Mouse (Mus musculus): ENCODE data around the gene Sugp2. TPM values are rescaled to one million over a fixed set of nuclear protein-coding genes. Genes with fewer than 3 reads are reported as not detected.
A peak's percentile ranks its signal among the peaks of the same experiment; 100 is the strongest.
"Not testable (repeated sequence)": the region's sequence is repeated elsewhere in the genome, so short reads cannot be mapped to it uniquely, and the experiment has no call there.

The Sugp2 gene
- polyA plus RNA-seq (2012; rRNA removed) = 45.4 and 56.1 TPM in 2 replicates

DNA sequence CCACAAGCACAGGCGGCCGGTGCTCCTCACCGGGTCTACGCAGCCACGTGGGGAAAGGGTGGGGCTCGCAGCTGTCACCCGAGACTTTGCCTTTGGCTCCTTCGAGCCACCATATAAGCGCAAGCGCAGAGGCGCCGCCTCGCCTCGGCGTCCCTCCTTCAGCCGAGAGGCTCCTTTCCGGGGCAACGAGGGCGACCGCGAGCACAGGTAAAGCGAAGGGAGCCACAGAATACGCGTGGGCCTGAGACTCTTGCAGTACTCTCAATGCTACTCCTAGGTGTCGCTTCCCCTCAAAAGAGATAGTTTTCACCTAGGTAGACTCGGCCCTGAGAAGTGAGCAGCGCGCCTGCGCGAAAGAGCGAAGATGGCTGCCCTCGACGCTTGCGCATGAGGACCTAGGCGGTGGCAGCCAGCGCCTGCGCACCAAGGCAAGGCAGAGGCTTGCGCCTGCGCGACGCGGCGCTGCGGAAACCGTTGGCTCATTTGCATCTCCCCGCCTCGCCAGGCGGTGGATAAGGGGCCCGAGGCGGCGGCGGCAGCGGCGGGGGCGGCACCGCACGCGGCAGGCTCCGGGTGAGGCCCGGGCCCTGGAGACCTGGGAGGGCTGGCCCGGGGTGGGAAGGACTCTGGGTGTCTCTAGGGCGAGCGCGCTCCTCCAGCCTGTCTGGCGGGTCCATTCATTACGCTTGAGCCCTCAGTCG, at the start of gene Sugp2, which contains the start of gene Armc6:
TSS of gene Sugp2 (plus strand) at position 147 of the 701 bp plus-strand sequence.
TSS of gene Armc6 (minus strand) at position 387 of the 701 bp plus-strand sequence.
- peak; percentile 94 for DNase-seq (ENCODE audit: low spot score)

DNA sequence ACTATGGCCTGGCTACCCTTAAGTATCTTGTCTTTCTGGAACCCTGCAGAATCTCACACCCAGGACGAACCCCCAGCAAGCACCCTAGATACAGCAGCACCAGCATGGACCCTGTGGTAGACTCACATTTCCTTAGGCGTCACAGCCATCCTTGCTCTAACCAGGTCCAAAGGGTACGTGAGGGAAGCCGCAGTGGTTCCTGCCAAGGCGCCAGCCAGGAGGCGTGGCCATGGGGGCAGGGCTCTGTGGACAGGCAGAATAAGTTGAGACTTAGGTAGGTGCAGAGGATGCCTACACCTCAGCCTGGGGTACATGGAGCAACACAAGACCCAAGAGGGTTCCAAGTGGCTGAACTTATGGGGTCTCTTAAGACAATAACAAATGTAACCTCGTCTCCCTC, 45.3 kb upstream of the Sugp2 start:
- DNase-seq (ENCODE audit: low spot score) = no peak

DNA sequence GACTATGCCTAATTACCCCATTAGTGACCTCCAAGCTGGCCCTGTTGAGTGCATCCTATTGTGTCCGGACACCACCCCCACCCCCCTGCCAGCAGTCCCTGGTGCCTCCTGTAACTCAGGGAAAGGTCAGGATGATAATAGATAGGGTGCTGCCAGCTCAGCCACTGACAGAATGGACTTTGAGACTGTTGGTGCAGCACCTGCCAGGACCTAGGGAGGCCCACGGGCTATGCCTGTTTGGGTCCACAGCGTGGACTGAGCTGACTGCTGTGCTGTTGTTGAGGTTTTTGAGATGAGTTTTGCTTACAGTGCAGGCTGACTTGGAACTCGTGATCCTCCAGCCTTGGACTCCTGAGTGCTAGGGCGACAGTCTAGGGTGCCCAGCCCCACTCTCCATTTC, 40.8 kb upstream of the Sugp2 start:
- no peak for DNase-seq (ENCODE audit: low spot score)

DNA sequence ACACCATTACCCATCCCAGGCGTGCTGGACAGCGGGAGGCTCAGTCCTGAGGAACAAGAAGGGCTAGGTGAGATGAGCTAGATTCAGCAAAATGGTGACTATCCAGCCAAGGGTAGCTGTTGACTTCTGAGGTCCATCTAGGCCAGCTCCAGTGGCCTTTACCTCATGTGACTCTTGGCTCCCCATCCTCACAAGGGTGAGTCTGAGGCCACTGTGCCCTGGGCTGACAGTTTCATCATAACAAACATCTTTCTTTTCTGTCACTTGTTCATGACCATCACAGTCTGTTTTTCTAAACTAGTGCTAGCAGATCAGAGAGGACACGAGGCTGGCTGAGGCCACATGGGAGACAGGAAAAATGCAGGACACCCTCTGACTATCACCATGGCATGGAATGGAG, 39.8 kb upstream of the Sugp2 start:
- DNase-seq (ENCODE audit: low spot score) = no peak

DNA sequence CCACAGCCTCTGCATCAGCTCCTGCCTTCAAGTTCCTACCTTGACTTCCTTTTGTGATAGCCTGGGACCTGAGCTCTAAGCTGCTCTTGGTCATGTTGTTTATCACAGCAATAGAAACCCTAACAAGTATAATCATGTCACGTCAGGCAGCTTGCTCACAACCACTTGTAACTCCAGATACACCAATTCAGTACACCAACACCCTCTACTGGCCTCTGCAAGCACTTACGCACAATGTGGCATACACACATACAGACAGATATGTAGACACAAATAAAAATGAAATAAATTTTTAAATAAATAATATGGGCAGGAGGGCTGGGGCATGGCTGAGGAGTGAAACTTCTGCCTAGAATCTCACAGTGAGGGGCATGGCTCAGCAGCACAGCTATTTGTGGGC, 38.3 kb upstream of the Sugp2 start:
- no peak for DNase-seq (ENCODE audit: low spot score)

DNA sequence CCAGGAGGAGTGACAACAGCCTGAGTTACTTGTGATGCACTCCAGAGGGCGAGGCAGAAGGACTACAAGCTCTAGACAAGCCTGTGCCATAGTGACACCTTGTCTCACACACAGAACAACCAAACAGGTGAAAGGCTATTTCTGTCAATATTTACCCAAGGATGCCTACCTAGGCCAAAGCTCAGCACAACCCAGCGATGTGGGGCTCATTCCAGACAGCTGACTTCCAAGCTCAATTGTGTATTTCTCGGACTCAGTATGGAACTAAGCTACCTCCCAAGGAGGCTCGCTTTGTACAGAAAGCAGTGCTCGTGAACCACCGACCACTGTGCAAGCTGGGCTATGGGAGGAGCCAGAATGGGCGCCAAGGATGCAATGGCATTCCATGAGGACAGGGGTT, 36.4 kb upstream of the Sugp2 start:
- DNase-seq (ENCODE audit: low spot score) = no peak

DNA sequence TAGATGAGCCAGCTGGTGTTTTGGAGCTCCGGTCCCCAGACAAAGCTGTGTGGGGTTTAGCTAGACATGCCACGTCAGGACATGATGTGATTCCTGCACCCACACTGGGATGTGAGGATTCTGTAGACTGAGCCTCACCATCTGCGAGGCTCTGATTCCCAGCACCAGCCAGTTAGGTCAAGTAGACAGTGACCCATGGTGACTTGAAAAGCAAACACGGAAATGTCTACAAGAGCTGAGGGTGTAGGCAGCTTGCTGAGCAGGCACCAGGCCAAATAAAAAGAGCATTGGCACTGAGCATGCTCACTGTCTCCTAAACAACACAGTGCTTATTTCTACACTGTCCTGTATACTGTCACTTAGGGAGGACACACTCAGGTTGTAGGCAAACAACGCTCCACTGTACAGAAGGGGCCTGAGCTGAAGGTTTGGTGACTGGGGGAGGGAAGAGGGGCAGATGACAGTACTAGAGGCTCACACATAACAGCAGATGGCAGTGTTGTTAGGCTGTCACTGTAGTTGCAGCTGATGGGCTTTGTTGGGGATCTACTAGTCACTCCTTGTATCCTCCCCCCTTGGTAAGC, 33.8 kb upstream of the Sugp2 start:
- no peak for DNase-seq (ENCODE audit: low spot score)

DNA sequence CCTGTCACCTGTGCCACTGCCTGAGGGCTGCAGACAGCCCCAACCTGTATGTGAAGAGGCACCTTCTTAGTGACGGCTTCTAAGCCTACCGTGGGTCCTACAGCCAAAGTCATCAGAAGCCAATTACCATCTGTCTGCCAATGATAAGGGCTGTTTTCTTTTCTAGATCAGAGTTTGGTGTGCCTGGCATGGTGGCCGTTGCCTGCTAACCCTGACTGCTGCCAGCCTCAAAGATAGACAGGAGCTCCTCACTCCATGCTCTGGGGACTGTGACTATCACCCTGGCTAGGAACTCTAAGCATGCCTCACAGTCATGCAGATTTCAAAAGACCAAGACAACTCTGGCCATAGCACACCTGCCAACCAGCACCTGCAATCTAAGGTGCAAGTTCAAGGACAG, 32.6 kb upstream of the Sugp2 start:
- no peak for DNase-seq (ENCODE audit: low spot score)

DNA sequence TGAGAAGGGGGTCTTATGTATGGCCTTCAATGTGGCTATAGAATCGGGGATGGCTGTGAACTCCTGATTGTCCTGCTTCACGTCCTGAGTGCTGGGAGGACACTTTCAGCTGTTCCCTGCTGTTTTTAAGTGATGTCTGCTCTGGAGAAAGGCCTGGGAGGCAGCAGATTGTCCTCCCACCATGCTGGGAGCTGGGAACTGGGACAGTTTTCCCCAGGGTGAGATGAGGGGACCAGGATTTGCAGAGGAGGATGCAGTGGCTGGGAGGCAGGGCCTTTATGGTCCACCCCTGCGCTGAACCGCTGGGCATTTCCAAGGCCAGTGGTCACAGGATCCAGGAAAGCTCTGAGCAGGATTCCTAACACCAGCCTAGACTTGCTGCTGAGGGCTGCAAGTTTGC, 31.0 kb upstream of the Sugp2 start:
- no peak for DNase-seq (ENCODE audit: low spot score)

DNA sequence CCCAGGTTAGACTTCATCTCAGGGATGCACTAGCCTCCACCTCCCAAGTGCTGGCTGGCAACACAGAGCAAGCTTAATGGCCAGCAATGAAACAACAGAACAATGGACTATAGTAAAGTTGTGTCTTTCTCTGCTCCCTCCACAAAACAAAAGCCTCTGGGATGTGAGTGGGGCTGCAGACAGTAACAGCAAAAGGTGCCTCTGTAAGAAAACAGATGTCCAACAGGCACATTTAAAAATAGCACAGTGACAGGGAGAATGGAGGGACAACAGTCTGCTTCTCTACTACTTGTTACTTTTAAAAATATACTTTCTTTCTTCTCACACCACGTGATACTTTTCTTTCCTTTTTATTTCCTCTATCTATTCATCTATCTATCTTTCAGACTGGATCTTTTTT, 29.3 kb upstream of the Sugp2 start:
- no peak for DNase-seq (ENCODE audit: low spot score)

DNA sequence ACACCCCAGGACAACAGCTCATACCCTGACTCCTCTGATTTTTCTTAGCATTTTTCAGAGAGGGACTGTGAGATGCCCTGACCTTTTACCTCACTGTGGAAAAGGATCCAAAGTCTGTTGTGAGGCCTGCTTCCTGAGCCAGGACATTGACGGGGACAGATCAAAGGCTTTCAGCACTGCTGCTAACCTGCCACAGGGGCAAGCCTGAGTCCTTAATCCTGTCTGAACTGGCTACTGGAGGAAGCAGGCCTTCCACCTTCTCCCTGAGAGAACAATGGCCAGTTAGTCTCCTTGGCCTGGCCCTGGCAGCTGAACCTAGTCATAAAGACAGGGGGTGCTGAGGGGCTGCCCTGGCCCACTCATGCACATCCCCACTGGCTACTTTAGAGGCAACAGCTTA, 25.9 kb upstream of the Sugp2 start:
- DNase-seq (ENCODE audit: low spot score) = no peak

DNA sequence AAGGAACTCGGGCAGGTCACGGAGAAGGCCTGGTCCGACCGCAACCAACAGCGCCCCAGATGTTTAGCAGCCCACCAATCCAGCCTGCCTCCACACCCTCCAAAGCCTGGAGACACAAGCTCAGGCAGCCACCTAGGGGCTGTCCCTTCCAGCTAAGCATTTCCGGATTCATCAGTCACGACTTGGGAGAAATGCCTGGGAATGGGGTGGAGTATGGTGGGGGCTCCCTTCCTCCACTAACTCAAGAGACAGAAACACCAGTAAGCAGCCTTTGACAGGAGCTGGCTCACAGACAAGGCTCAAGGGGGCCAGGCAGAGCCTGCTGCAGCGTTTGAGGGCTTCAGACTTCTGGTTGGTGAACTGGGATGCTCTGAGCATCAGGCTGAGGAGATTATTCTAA, 23.5 kb upstream of the Sugp2 start:
- no peak for DNase-seq (ENCODE audit: low spot score)

DNA sequence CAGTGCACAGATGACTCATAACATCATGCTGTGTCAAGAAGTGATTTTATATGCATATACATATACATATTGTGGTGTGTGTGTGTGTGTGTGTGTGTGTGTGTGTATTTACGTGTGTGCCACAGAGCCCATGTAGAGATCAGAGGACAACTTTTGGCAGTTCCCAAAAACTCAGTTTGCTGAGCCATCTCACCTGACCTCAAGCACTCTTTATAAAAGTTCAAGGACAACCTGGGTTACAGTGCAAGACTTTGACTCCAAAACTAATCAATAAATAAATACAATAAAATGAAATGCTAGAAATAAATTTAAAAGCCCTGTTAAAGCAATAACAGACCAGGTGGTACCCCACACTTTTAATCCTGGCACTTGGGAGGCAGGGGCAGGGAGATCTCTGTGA, 22.8 kb upstream of the Sugp2 start:
- DNase-seq (ENCODE audit: low spot score) = no peak

DNA sequence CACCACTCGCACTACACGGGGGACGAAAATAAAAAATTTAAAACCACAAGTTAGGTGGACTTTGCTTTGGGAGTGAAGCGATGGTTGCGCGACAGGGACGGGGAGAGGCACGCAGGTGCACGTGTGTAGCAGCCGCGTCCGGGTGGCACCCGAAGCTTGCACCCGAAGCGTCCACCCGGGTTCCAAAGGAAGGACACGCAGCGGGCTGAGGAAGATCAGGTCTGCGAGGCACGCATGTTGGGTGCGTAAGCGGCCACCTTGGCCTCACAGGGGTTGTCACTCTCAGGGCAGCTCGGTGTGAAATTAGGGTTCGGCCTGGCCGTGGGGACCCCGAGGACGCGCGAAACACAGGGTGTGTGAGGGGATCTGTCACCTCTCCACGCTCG, 22.3 kb upstream of the Sugp2 start:
- no peak for DNase-seq (ENCODE audit: low spot score)

DNA sequence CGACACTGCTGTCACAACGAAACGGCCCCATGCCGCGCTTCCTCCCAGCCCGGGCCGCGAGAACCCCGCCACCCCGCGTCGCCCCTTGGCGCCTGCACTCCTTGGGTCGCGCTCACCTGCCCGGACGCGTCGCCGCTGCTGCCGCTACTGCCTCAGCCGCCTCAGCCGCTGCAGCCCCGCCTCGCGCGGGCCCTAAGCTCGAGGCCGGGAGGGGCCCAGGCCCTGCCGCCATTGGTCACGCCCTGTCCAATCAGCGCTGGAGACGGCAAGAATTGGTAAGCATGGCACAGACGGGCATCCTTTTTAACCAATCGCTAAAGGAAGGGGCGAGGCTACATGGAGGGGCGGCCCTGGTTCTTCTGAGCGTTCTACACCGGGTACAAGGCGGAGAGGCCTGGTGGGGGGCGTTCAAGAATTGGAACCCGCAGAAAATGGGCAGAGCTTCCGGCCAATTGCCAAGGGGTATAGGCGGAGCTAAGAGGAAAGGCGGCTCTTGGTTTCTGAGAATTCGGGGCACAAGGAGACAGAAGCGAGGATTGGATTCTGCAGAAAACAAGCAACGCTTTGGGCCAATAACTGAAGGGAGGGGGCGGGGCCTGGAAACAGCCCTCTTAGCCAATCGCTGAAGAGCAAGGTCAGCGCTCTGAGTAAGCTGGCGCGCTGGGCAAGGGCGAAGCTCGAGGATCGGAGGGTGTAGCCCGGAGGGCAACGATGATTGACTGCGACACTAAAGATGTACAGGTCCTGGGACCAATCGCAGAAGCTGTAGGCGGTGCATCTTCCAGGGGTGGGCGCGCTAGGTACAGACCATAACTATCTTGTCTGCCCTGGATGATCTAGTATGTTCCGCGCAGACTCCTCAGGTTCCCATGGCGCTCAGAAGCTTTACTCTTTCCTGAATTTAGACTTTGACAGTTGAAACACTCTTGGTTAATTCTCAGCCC, 21.6 kb upstream of the Sugp2 start, which contains the start of gene Slc25a42:
TSS of gene Slc25a42 (minus strand) at position 194 of the 944 bp plus-strand sequence.
- peak; percentile 88 for DNase-seq (ENCODE audit: low spot score)

DNA sequence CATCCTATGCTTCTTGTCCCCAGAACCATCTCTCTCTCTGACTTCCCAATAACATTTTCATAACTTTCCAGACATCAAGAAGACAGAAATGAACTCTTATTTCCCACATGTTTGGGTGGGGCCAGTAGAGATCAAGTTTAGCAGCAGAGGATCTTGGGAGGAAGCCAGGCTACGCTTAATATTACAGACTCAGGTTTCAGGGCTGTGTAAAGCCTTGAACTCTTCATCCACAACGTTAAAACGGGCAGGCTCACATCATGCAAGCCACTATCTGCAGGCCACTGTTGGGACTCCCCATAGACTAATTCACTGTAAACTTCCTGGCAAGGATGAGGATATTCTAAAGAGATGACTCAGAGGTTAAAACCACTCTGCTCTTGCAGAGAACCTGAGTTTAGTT, 19.6 kb upstream of the Sugp2 start:
- DNase-seq (ENCODE audit: low spot score) = no peak

DNA sequence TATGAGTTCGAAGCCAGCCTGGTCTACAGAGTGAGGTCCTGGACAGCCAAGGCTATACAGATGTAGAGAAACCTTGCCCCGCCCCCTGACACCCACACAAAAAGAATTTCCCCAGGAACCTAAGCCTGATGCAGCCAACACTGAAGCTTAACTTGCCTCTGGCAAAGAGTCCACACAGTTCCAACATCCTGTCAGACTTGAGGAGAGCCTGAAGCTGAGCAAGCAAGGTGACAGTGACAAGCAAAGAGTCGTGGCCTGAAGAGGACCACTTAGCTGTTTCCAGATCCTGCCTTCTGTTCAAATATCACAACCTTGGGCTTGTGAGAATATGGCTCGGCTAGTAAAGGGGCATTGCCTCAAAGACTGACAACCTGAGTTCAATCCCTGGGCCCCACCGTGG, 18.9 kb upstream of the Sugp2 start:
- no peak for DNase-seq (ENCODE audit: low spot score)

DNA sequence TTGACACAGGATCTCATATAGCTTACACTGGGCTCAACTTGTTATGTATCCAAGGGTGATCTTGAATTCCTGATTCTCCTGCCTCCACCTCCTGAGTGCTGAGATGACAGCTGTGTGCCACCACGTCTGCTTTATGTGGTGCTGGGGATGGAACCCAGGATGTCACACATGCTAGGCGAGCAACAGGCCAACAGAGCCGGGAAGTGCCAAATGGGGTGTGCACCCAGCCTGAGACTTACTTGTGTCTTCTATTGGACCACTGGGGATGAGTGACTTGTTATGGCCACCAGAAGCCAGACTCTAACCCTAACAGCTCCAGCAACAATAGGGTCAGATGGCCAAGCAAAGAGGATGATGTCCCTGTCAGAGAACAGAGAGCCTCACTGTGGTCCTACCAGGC, 17.9 kb upstream of the Sugp2 start:
- DNase-seq (ENCODE audit: low spot score) = not testable (repeated sequence)

DNA sequence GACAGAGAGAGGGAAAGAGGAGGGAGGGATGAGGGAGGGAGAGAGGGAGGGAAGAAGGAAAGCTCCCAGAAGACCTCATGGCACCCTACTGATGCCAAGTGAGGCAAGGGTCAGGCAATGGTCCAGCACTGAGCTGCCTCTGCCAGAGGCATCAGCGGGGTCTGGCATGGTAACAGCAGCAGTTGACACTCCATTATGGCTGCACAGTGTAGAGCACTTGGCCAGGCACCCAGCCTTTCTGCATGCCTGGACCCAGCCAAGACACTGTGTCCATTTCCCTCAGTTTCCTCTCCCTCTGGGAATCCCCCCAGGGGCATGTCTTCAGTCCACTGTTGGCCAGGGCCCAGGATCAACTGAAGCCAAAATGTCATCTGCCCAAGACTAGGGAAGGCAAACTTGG, 17.5 kb upstream of the Sugp2 start:
- no peak for DNase-seq (ENCODE audit: low spot score)

DNA sequence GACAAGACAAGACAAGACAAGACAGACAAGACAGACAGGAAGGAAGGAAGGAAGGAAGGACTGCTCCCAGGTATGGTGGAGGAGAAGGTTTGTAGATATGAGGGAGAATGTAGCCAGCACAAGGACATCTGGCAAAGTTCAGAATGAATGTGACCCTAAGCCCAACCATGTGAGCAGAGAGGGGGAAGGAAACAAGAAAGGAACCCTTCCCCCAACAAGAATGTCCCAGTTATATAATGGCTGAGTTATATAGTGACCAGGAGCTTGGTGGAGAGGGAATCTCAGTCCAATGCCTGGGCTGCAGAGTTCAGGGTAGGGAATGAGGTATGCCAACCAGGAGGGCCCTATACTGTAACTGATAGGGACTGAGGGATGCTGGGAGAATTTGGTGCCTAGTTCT, 16.6 kb upstream of the Sugp2 start:
- no peak for DNase-seq (ENCODE audit: low spot score)

DNA sequence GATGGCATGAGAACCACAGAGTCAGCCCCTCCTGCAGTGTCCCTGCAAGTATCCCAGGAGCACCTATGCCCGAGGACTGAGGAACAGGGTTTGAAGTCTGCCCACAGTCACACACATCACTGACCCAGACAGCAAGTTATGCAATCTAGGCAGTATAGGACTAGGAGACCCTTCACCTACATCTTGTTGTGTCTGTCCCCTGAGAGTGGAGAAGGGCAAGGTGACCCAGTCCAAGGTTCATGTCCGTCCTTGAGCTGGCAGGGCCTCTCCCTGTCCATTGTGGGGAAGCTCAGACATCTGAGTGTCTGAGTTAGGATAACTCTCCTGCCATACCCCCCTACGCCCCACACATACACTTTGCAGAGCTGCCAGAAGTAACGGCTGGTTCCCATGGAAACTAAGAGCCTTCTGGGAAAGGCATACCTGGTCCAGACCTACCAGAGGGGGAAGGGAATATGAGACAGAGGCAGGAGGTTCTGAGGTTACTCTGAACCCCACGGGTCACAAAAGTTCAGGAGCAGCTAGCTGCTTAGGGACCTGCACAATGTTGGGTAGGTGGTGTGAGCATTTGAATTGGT, 14.8 kb upstream of the Sugp2 start:
- no peak for DNase-seq (ENCODE audit: low spot score)

DNA sequence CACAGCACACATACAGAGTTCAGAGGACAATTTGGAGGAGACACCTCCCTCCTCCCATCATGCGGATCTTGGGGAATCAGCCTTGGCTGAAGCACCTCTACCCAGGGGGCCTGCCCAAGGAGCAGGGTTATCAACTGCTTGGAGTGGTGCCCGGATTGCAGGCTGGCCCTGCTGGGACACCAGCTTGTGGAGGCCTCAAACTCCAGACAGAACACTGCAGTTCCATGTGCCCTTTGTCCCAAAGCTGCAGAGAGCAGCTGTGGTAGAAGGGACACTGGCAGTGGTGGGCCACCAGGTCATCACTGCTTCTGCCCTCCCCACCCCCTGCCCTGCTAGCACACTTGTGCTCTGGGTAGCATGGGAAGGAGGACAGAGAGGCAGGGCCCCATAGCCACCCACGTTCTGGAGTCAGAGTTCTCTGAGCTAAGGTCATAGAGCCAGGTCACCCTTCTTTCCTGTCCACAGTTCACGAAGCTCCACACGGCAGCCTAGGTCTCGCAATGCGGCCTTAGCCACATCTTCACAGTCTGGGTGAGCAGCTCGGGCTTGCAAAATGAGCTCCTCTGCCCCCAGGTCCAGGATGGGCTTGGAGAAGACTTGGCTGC, 13.7 kb upstream of the Sugp2 start:
- DNase-seq (ENCODE audit: low spot score) = no peak
